Mouse (Mus musculus): Measurements from ENCODE around the gene Hdac9. TPM values are rescaled to one million over a fixed set of nuclear protein-coding genes. Genes with fewer than 3 reads are reported as not detected.

Hdac9 gene
- polyA plus RNA-seq, 1 experiment from 2014 or later, result 17.0 TPM

GRCm38 (mm10) chr12:34347529-34347928 is 569.4 kb downstream of the Hdac9 start:
- ATAC-seq (ENCODE audit: low FRiP score, low TSS enrichment) (no peak), DNase-seq (no peak)
- 72% methylated on average over 2 of the region's 2 CpGs for WGBS
- no peak overlapping the region for H3K4me3 ChIP-seq (replicated peaks; ENCODE audit: low read depth, low read length)
- H3K4me1 ChIP-seq (ENCODE audit: control insufficient read depth, insufficient read depth, low read length), result no peaks in the 10 kb centered on the region
- H3K27me3 ChIP-seq (ENCODE audit: control insufficient read depth, insufficient read depth, low read length), result no peaks in the 10 kb centered on the region
- H3K27ac ChIP-seq (replicated peaks; ENCODE audit: low read depth, low read length), result no peak overlapping the region
- no peaks in the 10 kb centered on the region for H3K9me3 ChIP-seq (ENCODE audit: control insufficient read depth, low read length)
- no peaks in the 10 kb centered on the region for H3K36me3 ChIP-seq (ENCODE audit: control insufficient read depth, insufficient read depth, low read length)
- no peak overlapping the region for H3K9ac ChIP-seq (replicated peaks; ENCODE audit: low read length)
- H3K4me2 ChIP-seq (ENCODE audit: low read length), result no peak overlapping the region

- Histone ChIP-seq H3K27ac (replicated peaks; ENCODE audit: low read depth, low read length) (no peak overlapping the region), H3K9ac (replicated peaks; ENCODE audit: low read length) (no peak overlapping the region), H3K9me3 (ENCODE audit: control insufficient read depth, low read length) (no peaks in the 10 kb centered on the region), H3K27me3 (ENCODE audit: control insufficient read depth, insufficient read depth, low read length) (no peaks in the 10 kb centered on the region), H3K4me2 (ENCODE audit: low read length) (no peak overlapping the region), H3K36me3 (ENCODE audit: control insufficient read depth, insufficient read depth, low read length) (no peaks in the 10 kb centered on the region), H3K4me3 (replicated peaks; ENCODE audit: low read depth, low read length) (no peak overlapping the region), H3K4me1 (ENCODE audit: control insufficient read depth, insufficient read depth, low read length) (no peaks in the 10 kb centered on the region)
- DNase-seq (no peak), ATAC-seq (ENCODE audit: low FRiP score, low TSS enrichment) (no peak)
- WGBS, result 94% methylated on average over 2 of the region's 2 CpGs
These were observed 574.1 kb downstream of the Hdac9 start for GRCm38 (mm10) chr12:34342761-34343160.

- H3K9ac ChIP-seq (replicated peaks; ENCODE audit: low read length), result no peak overlapping the region
- no peak overlapping the region for H3K4me2 ChIP-seq (ENCODE audit: low read length)
- no peaks in the 10 kb centered on the region for H3K4me1 ChIP-seq (ENCODE audit: control insufficient read depth, insufficient read depth, low read length)
- H3K27me3 ChIP-seq (ENCODE audit: control insufficient read depth, insufficient read depth, low read length), result no peaks in the 10 kb centered on the region
- DNase-seq (no peak), ATAC-seq (ENCODE audit: low FRiP score, low TSS enrichment) (no peak)
- no peak overlapping the region for H3K27ac ChIP-seq (replicated peaks; ENCODE audit: low read depth, low read length)
- WGBS, result 87% methylated on average over 4 of the region's 4 CpGs
- no peak overlapping the region for H3K4me3 ChIP-seq (replicated peaks; ENCODE audit: low read depth, low read length)
- no peaks in the 10 kb centered on the region for H3K9me3 ChIP-seq (ENCODE audit: control insufficient read depth, low read length)
- H3K36me3 ChIP-seq (ENCODE audit: control insufficient read depth, insufficient read depth, low read length), result no peaks in the 10 kb centered on the region
These were observed 578.0 kb downstream of the Hdac9 start for GRCm38 (mm10) chr12:34338886-34339285.

- H3K9ac ChIP-seq (replicated peaks; ENCODE audit: low read length), result no peak overlapping the region
- DNase-seq, result peak; percentile 37
These were observed 582.3 kb downstream of the Hdac9 start for GRCm38 (mm10) chr12:34334455-34335084.

GRCm38 (mm10) chr12:34332884-34333283 is 584.0 kb downstream of the Hdac9 start:
- WGBS, result 80% methylated on average over 4 of the region's 4 CpGs
- no peaks in the 10 kb centered on the region for H3K4me1 ChIP-seq (ENCODE audit: control insufficient read depth, insufficient read depth, low read length)
- no peak for ATAC-seq (ENCODE audit: low FRiP score, low TSS enrichment)

More at GRCm38 (mm10) chr12:34334455-34335084, 582.3 kb downstream of the Hdac9 start:
- H3K36me3 ChIP-seq (ENCODE audit: control insufficient read depth, insufficient read depth, low read length), result no peaks in the 10 kb centered on the region
- H3K4me3 ChIP-seq (replicated peaks; ENCODE audit: low read depth, low read length), result no peak overlapping the region
- H3K27ac ChIP-seq (replicated peaks; ENCODE audit: low read depth, low read length), result no peak overlapping the region
- ATAC-seq (ENCODE audit: low FRiP score, low TSS enrichment), result no peak
- no peaks in the 10 kb centered on the region for H3K9me3 ChIP-seq (ENCODE audit: control insufficient read depth, low read length)
- WGBS, result 81% methylated on average over 4 of the region's 4 CpGs
- no peaks in the 10 kb centered on the region for H3K4me1 ChIP-seq (ENCODE audit: control insufficient read depth, insufficient read depth, low read length)
- H3K27me3 ChIP-seq (ENCODE audit: control insufficient read depth, insufficient read depth, low read length), result no peaks in the 10 kb centered on the region
- no peak overlapping the region for H3K4me2 ChIP-seq (ENCODE audit: low read length)

GRCm38 (mm10) chr12:34327111-34327510 is 589.8 kb downstream of the Hdac9 start:
- H3K9ac ChIP-seq (replicated peaks; ENCODE audit: low read length), result no peak overlapping the region
- H3K9me3 ChIP-seq (ENCODE audit: control insufficient read depth, low read length), result no peaks in the 10 kb centered on the region
- no peaks in the 10 kb centered on the region for H3K4me1 ChIP-seq (ENCODE audit: control insufficient read depth, insufficient read depth, low read length)
- no peak for ATAC-seq (ENCODE audit: low FRiP score, low TSS enrichment)
- DNase-seq, result no peak
- H3K27ac ChIP-seq (replicated peaks; ENCODE audit: low read depth, low read length), result no peak overlapping the region
- no peaks in the 10 kb centered on the region for H3K27me3 ChIP-seq (ENCODE audit: control insufficient read depth, insufficient read depth, low read length)
- H3K36me3 ChIP-seq (ENCODE audit: control insufficient read depth, insufficient read depth, low read length), result no peaks in the 10 kb centered on the region
- H3K4me3 ChIP-seq (replicated peaks; ENCODE audit: low read depth, low read length), result no peak overlapping the region
- 95% methylated on average over 1 of the region's 1 CpGs for WGBS
- no peak overlapping the region for H3K4me2 ChIP-seq (ENCODE audit: low read length)

More at GRCm38 (mm10) chr12:34332884-34333283, 584.0 kb downstream of the Hdac9 start:
- Histone ChIP-seq H3K9me3 (ENCODE audit: control insufficient read depth, low read length) (no peaks in the 10 kb centered on the region), H3K4me3 (replicated peaks; ENCODE audit: low read depth, low read length) (no peak overlapping the region), H3K27me3 (ENCODE audit: control insufficient read depth, insufficient read depth, low read length) (no peaks in the 10 kb centered on the region), H3K9ac (replicated peaks; ENCODE audit: low read length) (no peak overlapping the region), H3K4me2 (ENCODE audit: low read length) (no peak overlapping the region), H3K36me3 (ENCODE audit: control insufficient read depth, insufficient read depth, low read length) (no peaks in the 10 kb centered on the region), H3K27ac (replicated peaks; ENCODE audit: low read depth, low read length) (no peak overlapping the region)
- no peak for DNase-seq

- Histone ChIP-seq H3K36me3 (ENCODE audit: control insufficient read depth, insufficient read depth, low read length) (no peaks in the 10 kb centered on the region), H3K4me1 (ENCODE audit: control insufficient read depth, insufficient read depth, low read length) (no peaks in the 10 kb centered on the region), H3K4me2 (ENCODE audit: low read length) (no peak overlapping the region), H3K4me3 (replicated peaks; ENCODE audit: low read depth, low read length) (no peak overlapping the region), H3K27me3 (ENCODE audit: control insufficient read depth, insufficient read depth, low read length) (no peaks in the 10 kb centered on the region), H3K9ac (replicated peaks; ENCODE audit: low read length) (no peak overlapping the region), H3K27ac (replicated peaks; ENCODE audit: low read depth, low read length) (no peak overlapping the region), H3K9me3 (ENCODE audit: control insufficient read depth, low read length) (no peaks in the 10 kb centered on the region)
- ATAC-seq (ENCODE audit: low FRiP score, low TSS enrichment) (no peak), DNase-seq (no peak)
- WGBS, result 92% methylated on average over 15 of the region's 15 CpGs
These were observed 604.7 kb downstream of the Hdac9 start for GRCm38 (mm10) chr12:34312113-34312719.

GRCm38 (mm10) chr12:34305453-34305852 is 611.4 kb downstream of the Hdac9 start:
- no peak overlapping the region for H3K4me2 ChIP-seq (ENCODE audit: low read length)
- DNase-seq, result no peak
- no peaks in the 10 kb centered on the region for H3K4me1 ChIP-seq (ENCODE audit: control insufficient read depth, insufficient read depth, low read length)
- no peak overlapping the region for H3K4me3 ChIP-seq (replicated peaks; ENCODE audit: low read depth, low read length)
- WGBS, result 47% methylated on average over 3 of the region's 3 CpGs
- no peaks in the 10 kb centered on the region for H3K36me3 ChIP-seq (ENCODE audit: control insufficient read depth, insufficient read depth, low read length)
- no peak overlapping the region for H3K9ac ChIP-seq (replicated peaks; ENCODE audit: low read length)
- H3K27ac ChIP-seq (replicated peaks; ENCODE audit: low read depth, low read length), result no peak overlapping the region
- H3K9me3 ChIP-seq (ENCODE audit: control insufficient read depth, low read length), result no peaks in the 10 kb centered on the region
- no peak for ATAC-seq (ENCODE audit: low FRiP score, low TSS enrichment)
- H3K27me3 ChIP-seq (ENCODE audit: control insufficient read depth, insufficient read depth, low read length), result no peaks in the 10 kb centered on the region

GRCm38 (mm10) chr12:34292346-34292745 is 624.5 kb downstream of the Hdac9 start:
- ATAC-seq (ENCODE audit: low FRiP score, low TSS enrichment) (peak; percentile 34; the same call in 1 of the 2 replicates), DNase-seq (no peak)
- H3K4me1 ChIP-seq (ENCODE audit: control insufficient read depth, insufficient read depth, low read length), result no peaks in the 10 kb centered on the region
- no peaks in the 10 kb centered on the region for H3K36me3 ChIP-seq (ENCODE audit: control insufficient read depth, insufficient read depth, low read length)
- H3K4me2 ChIP-seq (ENCODE audit: low read length), result no peak overlapping the region
- H3K4me3 ChIP-seq (replicated peaks; ENCODE audit: low read depth, low read length), result no peak overlapping the region
- WGBS, result 55% methylated on average over 7 of the region's 7 CpGs
- H3K27ac ChIP-seq (replicated peaks; ENCODE audit: low read depth, low read length), result no peak overlapping the region
- H3K27me3 ChIP-seq (ENCODE audit: control insufficient read depth, insufficient read depth, low read length), result no peaks in the 10 kb centered on the region
- H3K9ac ChIP-seq (replicated peaks; ENCODE audit: low read length), result no peak overlapping the region
- H3K9me3 ChIP-seq (ENCODE audit: control insufficient read depth, low read length), result no peaks in the 10 kb centered on the region

Data from midbrain, embryonic 14.5 days (tissue).